Mouse (Mus musculus) midbrain, postnatal 0 days (tissue): ENCODE data around the gene Hivep3. TPM values are rescaled to one million over a fixed set of nuclear protein-coding genes. Genes with fewer than 3 reads are reported as not detected.

Experiments used
- ATAC-seq: fragments of 200-750 bp; cut with Nextera tagmentation; 2 replicates; pipeline ENCODE4 v1.8.0; 2017; ENCODE audit warnings: moderate number of reproducible peaks, mild to moderate bottlenecking, moderate TSS enrichment, moderate library complexity; ENCODE audit not compliant: low FRiP score
- DNase-seq: peaks from one replicate; pipeline ENCODE4 v3.0.0-alpha.2; 2015; ENCODE audit warnings: low spot score
- H3K27ac ChIP-seq: fragments of 300-500 bp; sonication (generic); 2 replicates; pipeline ENCODE4 v1.5.1; 2014; ENCODE audit warnings: low read depth, mild to moderate bottlenecking, low read length, mixed read lengths
- H3K27me3 ChIP-seq: fragments of 300-500 bp; sonication (generic); 2 replicates; pipeline ENCODE4 v1.6.1; 2014; ENCODE audit warnings: low read length, control low read depth, mixed read lengths; ENCODE audit not compliant: insufficient read depth
- H3K36me3 ChIP-seq: fragments of 300-500 bp; sonication (generic); 2 replicates; pipeline ENCODE4 v1.6.1; 2014; ENCODE audit warnings: low read length, control low read depth, mixed read lengths; ENCODE audit not compliant: insufficient read depth
- H3K4me1 ChIP-seq: fragments of 300-500 bp; sonication (generic); 2 replicates; pipeline ENCODE4 v1.6.1; 2014; ENCODE audit warnings: mild to moderate bottlenecking, control low read depth, antibody characterized with exemption, low read length, mixed read lengths; ENCODE audit not compliant: insufficient read depth
- H3K4me2 ChIP-seq: fragments of 300-500 bp; sonication (generic); 2 replicates; pipeline ENCODE4 v1.6.1; 2014; ENCODE audit warnings: low read depth, mild to moderate bottlenecking, low read length, mixed read lengths; ENCODE audit not compliant: poor library complexity, severe bottlenecking
- H3K4me3 ChIP-seq: fragments of 300-500 bp; sonication (generic); 2 replicates; pipeline ENCODE4 v1.5.1; 2014; ENCODE audit warnings: low read depth, mild to moderate bottlenecking, low read length, moderate library complexity
- H3K9ac ChIP-seq: fragments of 300-500 bp; sonication (generic); replicated peaks from 2 replicates; pipeline ENCODE4 v1.6.1; 2014; ENCODE audit warnings: mild to moderate bottlenecking, low read length, moderate library complexity, mixed read lengths; ENCODE audit not compliant: poor library complexity, severe bottlenecking
- H3K9me3 ChIP-seq: fragments of 300-500 bp; sonication (generic); 2 replicates; pipeline ENCODE4 v1.6.1; 2016; ENCODE audit warnings: low read length, control low read depth
- CTCF ChIP-seq: IDR thresholded peaks from 2 replicates; pipeline ENCODE4 v1.5.1; 2016; ENCODE audit warnings: antibody characterized with exemption, mild to moderate bottlenecking
- WGBS: fragments of 180-500 bp; shearing (Covaris S2); extraction: QIAGEN DNeasy Blood & Tissue Kit; methylation state at CpG from one replicate; pipeline ENCODE4 v1.1.7; 2014; 5-methylcytosine and 5-hydroxymethylcytosine counted together
- polyA plus RNA-seq: library from polyadenylated mRNA; unstranded; fragments of >200 nt; fragmentation: Nextera tagmentation; extraction: Ambion mirVana; gene quantifications from 2 replicates; pipeline ENCODE4 v1.2.1, GENCODE M21; 2015
- total RNA-seq: library from RNA; depleted of rRNA; stranded (reverse); fragments of >200 nt; gene quantifications from 2 replicates; pipeline ENCODE4 v1.2.3, GENCODE M21; 2014

The Hivep3 gene
- total and polyA plus RNA-seq, 2 experiments from 2014 or later: 16.5 to 18.3 TPM

GRCm38 (mm10) chr4:119959873-119960272 is 226.3 kb downstream of the Hivep3 start:
- no peak for TF ChIP-seq CTCF
- H3K4me1 ChIP-seq: no peaks in the 10 kb centered on the region
- H3K9ac ChIP-seq: no peak overlapping the region
- 0 out of 2 replicates have a peak, but pooled peaks cover 2% of the 10 kb centered on the region for H3K36me3 ChIP-seq
- H3K27ac ChIP-seq: no peak overlapping the region
- no peak overlapping the region for H3K4me3 ChIP-seq
- DNase-seq: no peak
- H3K9me3 ChIP-seq: no peaks in the 10 kb centered on the region
- no peak overlapping the region for H3K4me2 ChIP-seq
- WGBS: 81% methylated on average over 1 of the region's 1 CpGs
- H3K27me3 ChIP-seq: no peaks in the 10 kb centered on the region
- ATAC-seq: no peak

GRCm38 (mm10) chr4:119960523-119960922 is 226.9 kb downstream of the Hivep3 start:
- H3K36me3 ChIP-seq: 0 out of 2 replicates have a peak, but pooled peaks cover 2% of the 10 kb centered on the region
- ATAC-seq (no peak), DNase-seq (no peak)
- no peak for TF ChIP-seq CTCF
- no peak overlapping the region for H3K4me3 ChIP-seq
- H3K9me3 ChIP-seq: no peaks in the 10 kb centered on the region
- H3K4me1 ChIP-seq: no peaks in the 10 kb centered on the region
- H3K27me3 ChIP-seq: no peaks in the 10 kb centered on the region
- WGBS: 74% methylated on average over 6 of the region's 6 CpGs
- H3K9ac ChIP-seq: no peak overlapping the region
- no peak overlapping the region for H3K4me2 ChIP-seq
- no peak overlapping the region for H3K27ac ChIP-seq

GRCm38 (mm10) chr4:119961164-119961563 is 227.6 kb downstream of the Hivep3 start:
- WGBS: 80% methylated on average over 5 of the region's 5 CpGs
- H3K9ac ChIP-seq: no peak overlapping the region
- H3K27me3 ChIP-seq: no peaks in the 10 kb centered on the region
- no peaks in the 10 kb centered on the region for H3K9me3 ChIP-seq
- H3K36me3 ChIP-seq: 0 out of 2 replicates have a peak, but pooled peaks cover 2% of the 10 kb centered on the region
- no peak overlapping the region for H3K4me3 ChIP-seq
- ATAC-seq (no peak), DNase-seq (no peak)
- H3K4me2 ChIP-seq: no peak overlapping the region
- H3K4me1 ChIP-seq: no peaks in the 10 kb centered on the region; the same call in 1 of the 2 replicates
- no peak overlapping the region for H3K27ac ChIP-seq
- no peak for TF ChIP-seq CTCF

GRCm38 (mm10) chr4:119962066-119962465 is 228.5 kb downstream of the Hivep3 start:
- 85% methylated on average over 5 of the region's 5 CpGs for WGBS
- Histone ChIP-seq H3K4me3 (no peak overlapping the region), H3K9ac (no peak overlapping the region), H3K27ac (no peak overlapping the region), H3K36me3 (0 out of 2 replicates have a peak, but pooled peaks cover 2% of the 10 kb centered on the region), H3K4me1 (no peaks in the 10 kb centered on the region; the same call in 1 of the 2 replicates), H3K9me3 (no peaks in the 10 kb centered on the region), H3K4me2 (no peak overlapping the region), H3K27me3 (no peaks in the 10 kb centered on the region)
- 0 out of 2 replicates have a peak, but pooled peaks have one; percentile 21 for TF ChIP-seq CTCF
- DNase-seq: no peak
- ATAC-seq: no peak

GRCm38 (mm10) chr4:119966105-119967072 is 232.8 kb downstream of the Hivep3 start:
- Histone ChIP-seq H3K9ac (no peak overlapping the region), H3K27me3 (no peaks in the 10 kb centered on the region), H3K9me3 (no peaks in the 10 kb centered on the region), H3K27ac (no peak overlapping the region), H3K4me2 (no peak overlapping the region), H3K4me3 (no peak overlapping the region), H3K36me3 (no peaks in the 10 kb centered on the region), H3K4me1 (peaks cover 11% of the 10 kb centered on the region; the same call in 1 of the 2 replicates)
- no peak for DNase-seq
- ATAC-seq: no peak
- WGBS: 63% methylated on average over 20 of the region's 20 CpGs
- TF ChIP-seq CTCF: no peak

GRCm38 (mm10) chr4:119967073-119967608 is 233.6 kb downstream of the Hivep3 start:
- H3K9me3 ChIP-seq: no peaks in the 10 kb centered on the region
- ATAC-seq: no peak
- no peaks in the 10 kb centered on the region for H3K36me3 ChIP-seq
- H3K4me3 ChIP-seq: no peak overlapping the region
- DNase-seq: no peak
- peaks cover 11% of the 10 kb centered on the region; the same call in 1 of the 2 replicates for H3K4me1 ChIP-seq
- no peak overlapping the region for H3K9ac ChIP-seq
- WGBS: 52% methylated on average over 5 of the region's 5 CpGs
- TF ChIP-seq CTCF: no peak
- H3K27me3 ChIP-seq: no peaks in the 10 kb centered on the region
- no peak overlapping the region for H3K27ac ChIP-seq
- H3K4me2 ChIP-seq: no peak overlapping the region
